Mouse (Mus musculus) hindbrain, embryonic 10.5 days (tissue): Measurements from ENCODE around the gene Sat2. TPM values are rescaled to one million over a fixed set of nuclear protein-coding genes. Genes with fewer than 3 reads are reported as not detected.
A peak's percentile ranks its signal among the peaks of the same experiment; 100 is the strongest.
"Not testable (repeated sequence)": the region's sequence is repeated elsewhere in the genome, so short reads cannot be mapped to it uniquely, and the experiment has no call there.

ENCODE experiments used
- DNase-seq: peaks from one replicate; pipeline ENCODE4 v3.0.0-alpha.2; 2017; ENCODE audit warnings: low spot score
- H3K27ac ChIP-seq: fragments of 300-500 bp; sonication (generic); 2 replicates; pipeline ENCODE4 v1.5.1; 2016; ENCODE audit warnings: mild to moderate bottlenecking, moderate library complexity
- H3K27me3 ChIP-seq: fragments of 300-500 bp; sonication (generic); 2 replicates; pipeline ENCODE4 v1.6.1; 2016; ENCODE audit warnings: mild to moderate bottlenecking; ENCODE audit not compliant: poor library complexity, insufficient read depth, severe bottlenecking
- H3K36me3 ChIP-seq: fragments of 300-500 bp; sonication (generic); 2 replicates; pipeline ENCODE4 v1.6.1; 2016; ENCODE audit warnings: mild to moderate bottlenecking, moderate library complexity
- H3K4me1 ChIP-seq: fragments of 300-500 bp; sonication (generic); replicated peaks from 2 replicates; pipeline ENCODE4 v1.6.1; 2016; ENCODE audit warnings: mild to moderate bottlenecking
- H3K4me3 ChIP-seq: fragments of 300-500 bp; sonication (generic); 2 replicates; pipeline ENCODE4 v1.5.1; 2016; ENCODE audit warnings: mild to moderate bottlenecking, moderate library complexity
- H3K9me3 ChIP-seq: fragments of 300-500 bp; sonication (generic); 2 replicates; pipeline ENCODE4 v1.6.1; 2016; ENCODE audit warnings: mild to moderate bottlenecking, moderate library complexity
- whole genome bisulfite sequencing: fragments of 180-500 bp; shearing (Covaris S2); methylation state at CpG from one replicate; pipeline ENCODE4 v1.1.7; 2016; 5-methylcytosine and 5-hydroxymethylcytosine counted together
- polyA plus RNA-seq: library from polyadenylated mRNA; unstranded; fragments of >200 nt; fragmentation: Nextera tagmentation; extraction: Ambion mirVana; gene quantifications from 2 replicates; pipeline ENCODE4 v1.2.1, GENCODE M21; 2016

Gene Sat2
- polyA plus RNA-seq, 1 experiment from 2014 or later = 24.5 TPM

DNA sequence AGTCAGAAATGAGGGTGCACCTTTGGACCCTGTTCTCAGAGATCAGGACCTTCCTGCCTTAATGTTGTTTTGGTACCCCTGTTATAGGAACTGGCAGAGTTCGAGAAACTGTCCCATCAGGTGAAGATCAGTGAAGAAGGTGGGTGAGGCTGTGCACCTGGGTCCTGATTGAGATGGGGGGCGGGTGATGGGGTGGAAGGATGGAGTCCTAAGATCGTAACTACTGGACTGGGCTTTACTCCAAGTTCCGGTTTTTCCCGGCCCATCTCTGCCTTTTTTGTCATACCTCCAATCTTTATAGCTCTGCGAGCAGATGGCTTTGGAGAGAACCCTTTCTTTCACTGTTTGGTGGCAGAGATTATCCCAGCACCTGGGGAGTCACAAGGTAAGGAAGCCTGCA, 582 bp downstream of the Sat2 start:
- WGBS = 52% methylated on average over 6 of the region's 6 CpGs
- Histone ChIP-seq H3K27ac (peak overlapping the region; percentile 94), H3K4me1 (peaks cover 22% of the 10 kb centered on the region), H3K36me3 (no peaks in the 10 kb centered on the region), H3K4me3 (peak overlapping the region; percentile 64), H3K27me3 (no peaks in the 10 kb centered on the region), H3K9me3 (no peaks in the 10 kb centered on the region)
- no peak for DNase-seq

DNA sequence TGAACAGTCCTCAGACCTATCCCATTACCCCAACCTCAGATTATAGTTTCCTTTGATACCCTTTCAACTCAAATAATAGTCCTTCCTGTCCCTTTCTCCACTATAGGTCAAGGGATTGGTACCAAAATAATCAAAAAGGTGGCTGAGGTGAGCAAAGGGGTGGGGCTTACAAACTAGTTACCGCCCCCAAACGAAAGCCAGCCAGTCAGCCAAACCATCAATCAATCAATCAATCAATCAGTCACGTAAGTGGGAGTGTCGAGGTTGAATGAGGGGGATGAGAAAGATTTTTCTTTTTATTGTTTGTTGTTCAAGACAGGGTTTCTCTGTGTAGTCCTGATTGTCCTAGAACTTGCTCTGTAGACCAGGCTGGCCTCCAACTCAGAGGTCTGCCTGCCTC, 1.2 kb downstream of the Sat2 start:
- Histone ChIP-seq H3K4me3 (peak overlapping the region; percentile 64; the same call in 1 of the 2 replicates), H3K27me3 (no peaks in the 10 kb centered on the region), H3K27ac (peak overlapping the region; percentile 94; the same call in 1 of the 2 replicates), H3K9me3 (no peaks in the 10 kb centered on the region), H3K36me3 (no peaks in the 10 kb centered on the region), H3K4me1 (peaks cover 22% of the 10 kb centered on the region)
- DNase-seq = no peak
- WGBS = 65% methylated on average over 4 of the region's 4 CpGs

GRCm38 (mm10) chr11:69624339-69624738, 2.5 kb downstream of the Sat2 start:
- not testable (repeated sequence) for DNase-seq, H3K36me3 ChIP-seq, H3K27me3 ChIP-seq, H3K4me3 ChIP-seq, H3K9me3 ChIP-seq, H3K27ac ChIP-seq
- WGBS = 94% methylated on average over 2 of the region's 2 CpGs
- peaks cover 22% of the 10 kb centered on the region for H3K4me1 ChIP-seq

DNA sequence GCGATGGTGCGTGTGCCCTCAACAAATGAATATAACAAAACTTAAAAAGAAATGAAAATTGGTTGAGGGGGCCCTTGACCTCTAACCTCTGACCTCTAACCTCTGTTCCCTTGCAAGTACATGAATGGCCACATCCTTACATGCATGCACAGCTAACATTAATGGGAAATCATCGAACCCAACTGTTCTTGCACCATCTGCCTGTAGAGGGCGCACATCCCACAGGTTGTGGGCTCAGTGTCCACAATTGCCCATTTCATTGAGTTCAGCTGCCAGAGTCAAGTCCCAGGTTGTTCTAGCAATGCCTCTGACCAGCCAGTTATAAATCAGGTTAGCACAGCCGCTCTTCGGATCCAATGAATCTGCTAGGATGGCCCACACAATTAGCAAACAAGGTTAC, 6.5 kb downstream of the Sat2 start:
- no peak overlapping the region for H3K27ac ChIP-seq
- H3K4me3 ChIP-seq = no peak overlapping the region
- DNase-seq = peak; percentile 86
- no peaks in the 10 kb centered on the region for H3K9me3 ChIP-seq
- H3K4me1 ChIP-seq = peaks cover 9% of the 10 kb centered on the region; the same call in 1 of the 2 replicates
- H3K27me3 ChIP-seq = no peaks in the 10 kb centered on the region
- H3K36me3 ChIP-seq = no peaks in the 10 kb centered on the region
- WGBS = 36% methylated on average over 6 of the region's 6 CpGs

DNA sequence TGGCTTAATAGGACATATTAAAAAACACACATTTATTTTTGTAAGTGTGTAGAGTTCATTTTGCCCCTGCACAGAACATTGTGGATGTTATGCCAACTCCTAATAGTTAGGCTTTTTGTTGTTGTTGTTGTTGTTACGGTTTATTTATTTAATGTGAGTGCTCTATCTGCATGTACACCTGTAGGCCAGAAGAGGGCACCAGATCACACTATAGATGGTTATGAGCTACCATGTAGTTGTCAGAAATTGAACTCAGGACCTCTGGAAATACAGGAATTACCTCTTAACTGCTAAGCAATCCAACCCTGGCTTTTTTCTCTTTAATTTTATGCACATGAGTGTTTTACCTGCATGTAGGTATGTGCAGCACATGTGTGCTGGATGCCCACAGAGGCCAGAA, 8.0 kb downstream of the Sat2 start:
- Histone ChIP-seq H3K9me3 (no peaks in the 10 kb centered on the region), H3K27ac (no peak overlapping the region), H3K36me3 (no peaks in the 10 kb centered on the region), H3K27me3 (no peaks in the 10 kb centered on the region), H3K4me3 (no peak overlapping the region), H3K4me1 (peaks cover 19% of the 10 kb centered on the region)
- DNase-seq = no peak
- WGBS = 71% methylated on average over 1 of the region's 1 CpGs

GRCm38 (mm10) chr11:69632284-69633089, 10.7 kb downstream of the Sat2 start, which contains the start of gene Fxr2:
Gene Fxr2 (plus strand): TSS chr11:69632990.
- WGBS = under 1% methylated on average over 56 of the region's 56 CpGs
- Histone ChIP-seq H3K27me3 (no peaks in the 10 kb centered on the region), H3K9me3 (no peaks in the 10 kb centered on the region), H3K4me3 (peak within 1 kb of the TSS; percentile 100), H3K4me1 (peaks cover 28% of the 10 kb centered on the region), H3K36me3 (peaks cover 22% of the 10 kb centered on the region), H3K27ac (peak within 1 kb of the TSS; percentile 99)
- peak; percentile 100 for DNase-seq

- Histone ChIP-seq H3K27ac (peak overlapping the region; percentile 99), H3K36me3 (peaks cover 31% of the 10 kb centered on the region), H3K4me3 (peak overlapping the region; percentile 100), H3K9me3 (no peaks in the 10 kb centered on the region), H3K27me3 (no peaks in the 10 kb centered on the region), H3K4me1 (peaks cover 28% of the 10 kb centered on the region)
- WGBS = under 1% methylated on average over 50 of the region's 50 CpGs
- DNase-seq = no peak
Measured at GRCm38 (mm10) chr11:69633128-69633866, 11.5 kb downstream of the Sat2 start.

GRCm38 (mm10) chr11:69635471-69635870, 13.6 kb downstream of the Sat2 start:
- Histone ChIP-seq H3K4me1 (peaks cover 28% of the 10 kb centered on the region), H3K36me3 (peaks cover 51% of the 10 kb centered on the region), H3K4me3 (peak overlapping the region; percentile 6; the same call in 1 of the 2 replicates), H3K27ac (no peak overlapping the region), H3K9me3 (no peaks in the 10 kb centered on the region), H3K27me3 (no peaks in the 10 kb centered on the region)
- 94% methylated on average over 3 of the region's 3 CpGs for WGBS
- no peak for DNase-seq

- H3K36me3 ChIP-seq = peaks cover 99% of the 10 kb centered on the region
- WGBS = 94% methylated on average over 5 of the region's 5 CpGs
- no peak for DNase-seq
Measured at GRCm38 (mm10) chr11:69645860-69646259, 24.0 kb downstream of the Sat2 start.

DNA sequence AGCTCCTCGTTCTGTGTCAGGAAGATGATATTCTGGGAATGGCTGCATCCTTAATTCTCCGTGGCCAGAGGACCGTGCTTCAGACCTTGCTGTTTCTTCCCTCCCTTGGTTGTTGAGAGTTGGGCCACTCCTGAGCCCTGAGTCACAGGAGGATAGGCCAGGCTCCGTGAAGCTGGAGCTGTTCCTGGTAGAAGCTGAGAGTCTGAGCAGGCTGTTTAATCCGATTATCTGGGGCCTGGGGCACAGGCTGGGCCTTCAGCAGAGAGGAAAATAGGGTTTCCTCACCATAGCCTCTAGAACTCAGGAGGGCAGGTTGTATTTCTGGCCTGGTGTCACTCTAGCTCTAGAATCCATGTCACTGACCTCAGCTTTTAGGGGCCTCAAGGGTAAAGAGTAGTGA, 31.6 kb downstream of the Sat2 start:
- no peaks in the 10 kb centered on the region for H3K9me3 ChIP-seq
- peak overlapping the region; percentile 16; the same call in 1 of the 2 replicates for H3K27ac ChIP-seq
- H3K4me3 ChIP-seq = no peak overlapping the region
- peaks cover 34% of the 10 kb centered on the region for H3K4me1 ChIP-seq
- WGBS = 83% methylated on average over 5 of the region's 5 CpGs
- no peak for DNase-seq
- no peaks in the 10 kb centered on the region for H3K27me3 ChIP-seq
- peaks cover 98% of the 10 kb centered on the region for H3K36me3 ChIP-seq

More at GRCm38 (mm10) chr11:69645860-69646259, 24.0 kb downstream of the Sat2 start:
- Histone ChIP-seq H3K27ac (no peak overlapping the region), H3K4me3 (no peak overlapping the region), H3K4me1 (no peaks in the 10 kb centered on the region), H3K9me3 (no peaks in the 10 kb centered on the region), H3K27me3 (no peaks in the 10 kb centered on the region)

DNA sequence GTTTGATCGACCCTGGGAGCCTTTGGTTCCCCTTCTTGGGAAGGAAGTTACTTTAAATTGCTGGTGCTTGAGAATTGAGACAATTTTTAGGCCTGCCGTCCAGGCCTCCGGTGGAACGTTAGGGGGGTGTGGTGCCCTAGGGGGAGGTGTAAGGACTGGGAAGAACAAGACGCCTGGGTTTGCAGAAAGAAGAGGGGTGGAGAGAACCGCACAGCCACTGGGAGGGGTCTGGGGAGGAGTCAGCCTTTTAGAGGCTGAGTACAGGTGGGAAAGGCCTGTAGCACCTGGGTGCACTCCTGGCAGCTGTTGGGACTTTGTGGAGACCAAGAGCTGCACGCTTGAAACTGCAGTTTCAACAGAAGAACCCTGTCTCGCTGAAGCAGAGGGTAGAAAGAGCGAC, 32.9 kb downstream of the Sat2 start:
- peaks cover 34% of the 10 kb centered on the region for H3K4me1 ChIP-seq
- DNase-seq = no peak
- peaks cover 97% of the 10 kb centered on the region for H3K36me3 ChIP-seq
- no peaks in the 10 kb centered on the region for H3K27me3 ChIP-seq
- no peaks in the 10 kb centered on the region for H3K9me3 ChIP-seq
- 0 out of 2 replicates have a peak overlapping the region, but pooled peaks have one; percentile 66 for H3K27ac ChIP-seq
- no peak overlapping the region for H3K4me3 ChIP-seq
- WGBS = 49% methylated on average over 9 of the region's 9 CpGs

GRCm38 (mm10) chr11:69655264-69656064, 33.6 kb downstream of the Sat2 start, which contains the start of gene Sox15:
Gene Sox15 (plus strand): TSS chr11:69655314.
- Histone ChIP-seq H3K27ac (peak within 1 kb of the TSS; percentile 66), H3K4me3 (peak within 1 kb of the TSS; percentile 12; the same call in 1 of the 2 replicates), H3K36me3 (peaks cover 97% of the 10 kb centered on the region), H3K9me3 (no peaks in the 10 kb centered on the region), H3K4me1 (peaks cover 34% of the 10 kb centered on the region), H3K27me3 (no peaks in the 10 kb centered on the region)
- DNase-seq = peak; percentile 78
- whole genome bisulfite sequencing = 23% methylated on average over 34 of the region's 34 CpGs
